Mouse (Mus musculus) bone marrow, adult 2 months (tissue): ENCODE data around the gene Rdh19.

Experiments used
- CTCF ChIP-seq: fragments of 200-500 bp; IDR thresholded peaks from 2 replicates; pipeline ENCODE4 v1.5.1; 2011; ENCODE audit warnings: low read length, control low read depth; ENCODE audit not compliant: control insufficient read depth, insufficient read depth
- POLR2A ChIP-seq: fragments of 200-500 bp; IDR thresholded peaks from 2 replicates; pipeline ENCODE4 v1.6.1; 2011; ENCODE audit warnings: low read depth, mild to moderate bottlenecking, control low read depth, low read length, borderline replicate concordance; ENCODE audit not compliant: control insufficient read depth

DNA sequence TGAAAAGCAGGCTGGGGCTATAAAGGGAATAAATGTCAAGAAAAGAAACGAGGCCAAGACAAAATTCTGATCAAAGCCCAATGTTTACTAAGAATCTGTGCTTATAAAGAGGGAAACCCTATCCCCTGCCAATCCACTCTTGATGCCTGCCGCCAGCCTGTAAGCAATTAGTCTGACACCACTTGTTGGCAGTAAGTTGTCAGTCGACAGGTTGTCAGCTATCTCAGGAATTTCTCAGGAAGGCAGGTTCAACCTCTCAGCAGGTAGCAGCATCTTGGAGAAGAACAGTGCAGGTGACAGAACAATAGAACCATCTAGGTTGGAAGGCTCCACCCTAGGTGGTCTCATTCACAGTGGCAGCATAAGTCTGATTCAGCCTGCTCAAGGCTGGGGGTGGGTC lies 20.6 kb upstream of the Rdh19 start:
- no peak for TF ChIP-seq POLR2A
- no peak for TF ChIP-seq CTCF
